Mouse (Mus musculus) intestine, embryonic 16.5 days (tissue): ENCODE data around the gene Atg4a-ps. TPM values are rescaled to one million over a fixed set of nuclear protein-coding genes. Genes with fewer than 3 reads are reported as not detected.

Source experiments
- ATAC-seq: fragments of 200-750 bp; cut with Nextera tagmentation; 2 replicates; pipeline ENCODE4 v1.8.0; 2017; ENCODE audit warnings: moderate TSS enrichment, moderate library complexity
- H3K27ac ChIP-seq: fragments of 300-500 bp; sonication (generic); 2 replicates; pipeline ENCODE4 v1.5.1; 2014; ENCODE audit warnings: mild to moderate bottlenecking, low read length
- H3K27me3 ChIP-seq: fragments of 300-500 bp; sonication (generic); replicated peaks from 2 replicates; pipeline ENCODE4 v1.6.1; 2014; ENCODE audit warnings: low read length, control low read depth, mixed read lengths; ENCODE audit not compliant: control insufficient read depth, insufficient read depth
- H3K36me3 ChIP-seq: fragments of 300-500 bp; sonication (generic); 2 replicates; pipeline ENCODE4 v1.6.1; 2014; ENCODE audit warnings: low read length, control low read depth; ENCODE audit not compliant: control insufficient read depth, insufficient read depth
- H3K4me1 ChIP-seq: fragments of 300-500 bp; sonication (generic); 2 replicates; pipeline ENCODE4 v1.6.1; 2014; ENCODE audit warnings: low read length, control low read depth, mixed read lengths; ENCODE audit not compliant: control insufficient read depth, insufficient read depth
- H3K4me2 ChIP-seq: fragments of 300-500 bp; sonication (generic); 2 replicates; pipeline ENCODE4 v1.6.1; 2014; ENCODE audit warnings: low read depth, low read length, control low read depth
- H3K4me3 ChIP-seq: fragments of 300-500 bp; sonication (generic); 2 replicates; pipeline ENCODE4 v1.5.1; 2014; ENCODE audit warnings: mild to moderate bottlenecking, low read length
- H3K9ac ChIP-seq: fragments of 300-500 bp; sonication (generic); 2 replicates; pipeline ENCODE4 v1.6.1; 2014; ENCODE audit warnings: low read depth, low read length
- H3K9me3 ChIP-seq: fragments of 300-500 bp; sonication (generic); 2 replicates; pipeline ENCODE4 v1.6.1; 2016; ENCODE audit warnings: low read length, control low read depth; ENCODE audit not compliant: control insufficient read depth
- WGBS: fragments of 180-500 bp; shearing (Covaris S2); extraction: QIAGEN DNeasy Blood & Tissue Kit; methylation state at CpG from one replicate; pipeline ENCODE4 v1.1.7; 2014; 5-methylcytosine and 5-hydroxymethylcytosine counted together
- polyA plus RNA-seq: library from polyadenylated mRNA; unstranded; fragments of >200 nt; fragmentation: Nextera tagmentation; extraction: Ambion mirVana; gene quantifications from 2 replicates; pipeline ENCODE4 v1.2.1, GENCODE M21; 2015

Atg4a-ps gene
- polyA plus RNA-seq, 1 experiment from 2014 or later = 0.22 TPM

DNA sequence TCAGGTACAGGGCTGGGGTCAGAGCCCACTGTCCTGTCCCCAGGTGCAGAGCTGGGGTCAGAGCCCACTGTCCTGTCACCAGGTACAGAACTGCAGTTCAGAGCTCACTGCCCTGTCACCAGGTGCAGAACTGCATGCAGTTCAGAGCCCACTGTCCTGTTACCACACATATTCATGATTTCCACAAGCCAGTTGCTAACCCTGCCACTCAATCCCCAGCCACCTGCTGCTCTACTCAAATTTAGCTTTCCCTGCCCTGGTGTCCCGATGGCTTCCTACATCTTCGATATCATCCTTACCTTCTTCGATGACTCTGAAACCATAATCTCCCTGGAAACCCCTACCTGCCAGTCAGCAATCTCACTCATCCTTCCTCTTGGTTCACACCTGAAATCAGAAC, 17.5 kb upstream of the Atg4a-ps start:
- Histone ChIP-seq H3K36me3 (no peaks in the 10 kb centered on the region), H3K27me3 (no peaks in the 10 kb centered on the region), H3K9ac (no peak overlapping the region), H3K27ac (no peak overlapping the region), H3K9me3 (no peaks in the 10 kb centered on the region), H3K4me3 (no peak overlapping the region), H3K4me1 (no peaks in the 10 kb centered on the region), H3K4me2 (no peak overlapping the region)
- ATAC-seq = no peak
- WGBS = 93% methylated on average over 3 of the region's 3 CpGs

DNA sequence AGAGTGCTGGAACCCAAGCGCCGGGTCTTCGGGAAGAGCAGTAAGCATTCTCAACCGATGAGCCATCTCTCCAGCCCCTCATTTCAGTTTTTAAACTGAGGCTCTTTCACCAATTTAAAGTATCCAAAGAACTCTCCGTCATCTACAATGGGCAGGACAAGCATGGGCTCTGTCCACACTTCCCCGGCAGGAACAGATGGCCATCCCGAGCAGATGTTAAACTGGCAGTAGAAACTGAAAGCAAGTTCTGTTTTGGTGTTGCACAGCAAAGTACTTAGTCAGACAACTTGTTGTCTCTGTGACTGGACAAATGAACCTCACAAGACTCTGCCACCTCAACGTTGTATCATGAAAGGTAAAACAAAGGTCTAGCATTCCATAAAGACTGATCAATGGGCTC, 15.8 kb upstream of the Atg4a-ps start:
- H3K4me1 ChIP-seq = no peaks in the 10 kb centered on the region
- no peak overlapping the region for H3K4me2 ChIP-seq
- H3K9me3 ChIP-seq = no peaks in the 10 kb centered on the region
- H3K27me3 ChIP-seq = no peaks in the 10 kb centered on the region
- H3K36me3 ChIP-seq = no peaks in the 10 kb centered on the region
- WGBS = 74% methylated on average over 8 of the region's 8 CpGs
- no peak for ATAC-seq
- no peak overlapping the region for H3K9ac ChIP-seq
- H3K27ac ChIP-seq = no peak overlapping the region
- no peak overlapping the region for H3K4me3 ChIP-seq

- Histone ChIP-seq H3K4me3 (no peak overlapping the region), H3K4me1 (no peaks in the 10 kb centered on the region), H3K36me3 (no peaks in the 10 kb centered on the region), H3K4me2 (no peak overlapping the region), H3K27me3 (no peaks in the 10 kb centered on the region), H3K9me3 (no peaks in the 10 kb centered on the region), H3K27ac (no peak overlapping the region), H3K9ac (no peak overlapping the region)
- WGBS = 60% methylated on average over 2 of the region's 2 CpGs
- ATAC-seq = no peak
Observed at GRCm38 (mm10) chr3:103660012-103660411, 14.1 kb upstream of the Atg4a-ps start.

GRCm38 (mm10) chr3:103650406-103650805, 4.5 kb upstream of the Atg4a-ps start:
- Histone ChIP-seq H3K9me3 (no peaks in the 10 kb centered on the region), H3K27ac (no peak overlapping the region), H3K36me3 (no peaks in the 10 kb centered on the region), H3K9ac (no peak overlapping the region), H3K4me2 (no peak overlapping the region), H3K4me3 (no peak overlapping the region), H3K4me1 (no peaks in the 10 kb centered on the region), H3K27me3 (no peaks in the 10 kb centered on the region)
- ATAC-seq = no peak
- WGBS = 67% methylated on average over 1 of the region's 1 CpGs

GRCm38 (mm10) chr3:103649716-103650115, 3.8 kb upstream of the Atg4a-ps start:
- H3K4me2 ChIP-seq = no peak overlapping the region
- H3K9ac ChIP-seq = no peak overlapping the region
- H3K27ac ChIP-seq = no peak overlapping the region
- no peaks in the 10 kb centered on the region for H3K36me3 ChIP-seq
- no peaks in the 10 kb centered on the region for H3K27me3 ChIP-seq
- WGBS = 92% methylated on average over 6 of the region's 6 CpGs
- no peak overlapping the region for H3K4me3 ChIP-seq
- no peak for ATAC-seq
- no peaks in the 10 kb centered on the region for H3K9me3 ChIP-seq
- no peaks in the 10 kb centered on the region for H3K4me1 ChIP-seq

GRCm38 (mm10) chr3:103648486-103648885, 2.6 kb upstream of the Atg4a-ps start:
- no peaks in the 10 kb centered on the region for H3K4me1 ChIP-seq
- H3K4me3 ChIP-seq = no peak overlapping the region
- no peaks in the 10 kb centered on the region for H3K27me3 ChIP-seq
- H3K4me2 ChIP-seq = no peak overlapping the region
- H3K27ac ChIP-seq = no peak overlapping the region
- H3K9me3 ChIP-seq = no peaks in the 10 kb centered on the region
- no peak overlapping the region for H3K9ac ChIP-seq
- ATAC-seq = no peak
- no peaks in the 10 kb centered on the region for H3K36me3 ChIP-seq
- WGBS = 62% methylated on average over 4 of the region's 4 CpGs

DNA sequence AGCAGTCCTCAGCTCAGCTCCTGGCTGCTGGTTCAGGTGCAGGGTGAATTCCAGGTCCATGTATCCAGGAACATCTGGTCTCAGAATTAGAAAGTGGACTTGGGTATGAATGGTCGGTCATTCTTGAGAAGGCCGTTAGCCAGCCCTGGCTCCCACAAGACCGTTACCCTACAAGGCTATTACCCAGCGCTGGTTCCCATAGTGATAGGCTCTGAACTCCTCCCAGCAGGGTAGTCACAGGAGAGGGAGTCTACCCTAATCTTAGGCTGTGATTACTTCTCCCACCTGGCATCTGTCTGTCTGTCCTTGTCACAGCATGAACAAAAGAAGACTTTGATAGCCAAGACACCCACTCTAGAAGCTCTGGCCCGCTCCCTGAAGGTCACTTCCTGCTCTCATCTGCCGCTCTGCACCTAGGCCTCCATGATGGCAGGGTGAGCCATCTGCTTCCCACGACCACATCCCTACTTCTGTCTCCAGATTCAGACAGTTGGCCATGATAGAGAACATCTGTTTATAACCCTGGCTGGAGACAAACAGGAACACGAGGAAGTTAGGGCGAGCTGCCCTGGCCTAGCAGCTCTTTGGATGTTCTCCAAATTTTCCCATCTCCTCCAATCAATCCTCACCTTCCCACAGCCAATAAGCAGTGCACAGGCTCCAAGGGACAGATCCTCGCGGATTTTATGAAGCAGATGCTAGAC, 1.4 kb upstream of the Atg4a-ps start:
- H3K4me3 ChIP-seq = no peak overlapping the region

GRCm38 (mm10) chr3:103641301-103641700, 4.6 kb downstream of the Atg4a-ps start:
- no peak overlapping the region for H3K4me2 ChIP-seq
- H3K9ac ChIP-seq = no peak overlapping the region
- H3K4me1 ChIP-seq = no peaks in the 10 kb centered on the region
- H3K9me3 ChIP-seq = no peaks in the 10 kb centered on the region
- WGBS = 46% methylated on average over 7 of the region's 7 CpGs
- H3K4me3 ChIP-seq = no peak overlapping the region
- no peak for ATAC-seq
- H3K27ac ChIP-seq = no peak overlapping the region
- no peaks in the 10 kb centered on the region for H3K27me3 ChIP-seq
- no peaks in the 10 kb centered on the region for H3K36me3 ChIP-seq

More for the DNA sequence above, 1.4 kb upstream of the Atg4a-ps start:
- WGBS = 72% methylated on average over 11 of the region's 11 CpGs
- H3K27ac ChIP-seq = no peak overlapping the region
- no peaks in the 10 kb centered on the region for H3K9me3 ChIP-seq
- no peaks in the 10 kb centered on the region for H3K27me3 ChIP-seq
- no peaks in the 10 kb centered on the region for H3K36me3 ChIP-seq
- H3K9ac ChIP-seq = no peak overlapping the region
- no peaks in the 10 kb centered on the region for H3K4me1 ChIP-seq
- ATAC-seq = no peak
- H3K4me2 ChIP-seq = no peak overlapping the region

- H3K27me3 ChIP-seq = no peaks in the 10 kb centered on the region
- no peak overlapping the region for H3K27ac ChIP-seq
- no peak overlapping the region for H3K4me3 ChIP-seq
- 66% methylated on average over 8 of the region's 8 CpGs for WGBS
- no peaks in the 10 kb centered on the region for H3K4me1 ChIP-seq
- no peak overlapping the region for H3K4me2 ChIP-seq
- no peak overlapping the region for H3K9ac ChIP-seq
- ATAC-seq = no peak
- H3K9me3 ChIP-seq = no peaks in the 10 kb centered on the region
- no peaks in the 10 kb centered on the region for H3K36me3 ChIP-seq
Observed at GRCm38 (mm10) chr3:103640226-103640803, 5.6 kb downstream of the Atg4a-ps start.

DNA sequence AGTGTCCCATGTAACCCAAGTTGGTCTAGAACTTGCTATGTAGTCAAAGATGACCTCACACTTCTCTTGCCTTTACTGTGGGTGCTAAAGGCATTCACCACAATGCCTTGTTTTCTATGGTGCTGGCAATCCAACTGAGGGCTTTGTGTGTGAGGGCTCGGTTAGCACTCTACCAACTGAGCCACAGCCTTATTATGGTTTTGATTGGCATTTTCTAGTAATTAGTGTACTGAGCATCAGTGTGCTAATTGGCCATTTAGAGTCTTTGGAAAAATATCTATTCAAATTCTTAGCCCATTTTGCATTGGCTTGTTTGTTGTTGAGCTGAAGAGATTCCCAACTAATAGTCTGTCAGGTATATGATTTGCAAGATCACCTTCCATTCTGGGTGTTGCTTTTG, 8.2 kb downstream of the Atg4a-ps start:
- H3K9ac ChIP-seq = no peak overlapping the region
- H3K4me2 ChIP-seq = no peak overlapping the region
- no peaks in the 10 kb centered on the region for H3K36me3 ChIP-seq
- H3K4me1 ChIP-seq = no peaks in the 10 kb centered on the region
- no peaks in the 10 kb centered on the region for H3K9me3 ChIP-seq
- no peak overlapping the region for H3K27ac ChIP-seq
- 87% methylated on average over 1 of the region's 1 CpGs for WGBS
- no peak overlapping the region for H3K4me3 ChIP-seq
- ATAC-seq = no peak
- H3K27me3 ChIP-seq = no peaks in the 10 kb centered on the region
